Mouse (Mus musculus): Measurements from ENCODE around the gene Mesp2. TPM values are rescaled to one million over a fixed set of nuclear protein-coding genes. Genes with fewer than 3 reads are reported as not detected.

Mesp2 gene
- polyA plus RNA-seq, 1 experiment from 2014 or later = 0.07 TPM

GRCm38 (mm10) chr7:79800336-79800735 lies 10.2 kb upstream of the Mesp2 start:
- H3K4me1 ChIP-seq (ENCODE audit: control insufficient read depth, low read depth, low read length) = no peaks in the 10 kb centered on the region
- no peaks in the 10 kb centered on the region for H3K36me3 ChIP-seq (ENCODE audit: control insufficient read depth, insufficient read depth)
- ATAC-seq (ENCODE audit: low read depth) = no peak
- no peaks in the 10 kb centered on the region for H3K9me3 ChIP-seq (replicated peaks; ENCODE audit: control insufficient read depth, low read length)
- no peak overlapping the region for H3K4me3 ChIP-seq (ENCODE audit: low read depth, low read length)
- no peak overlapping the region for H3K27ac ChIP-seq (ENCODE audit: low read length)
- no peak overlapping the region for H3K4me2 ChIP-seq (ENCODE audit: low read depth, low read length)
- 61% methylated on average over 4 of the region's 4 CpGs for WGBS (ENCODE audit: insufficient replicate concordance)
- no peak overlapping the region for H3K9ac ChIP-seq (ENCODE audit: low read depth, low read length)
- H3K27me3 ChIP-seq (ENCODE audit: control insufficient read depth, insufficient read depth, low read depth, low read length) = no peaks in the 10 kb centered on the region

- Histone ChIP-seq H3K9ac (ENCODE audit: low read depth, low read length) (no peak overlapping the region), H3K4me3 (ENCODE audit: low read depth, low read length) (no peak overlapping the region), H3K4me1 (ENCODE audit: control insufficient read depth, low read depth, low read length) (no peaks in the 10 kb centered on the region), H3K4me2 (ENCODE audit: low read depth, low read length) (no peak overlapping the region), H3K36me3 (ENCODE audit: control insufficient read depth, insufficient read depth) (no peaks in the 10 kb centered on the region), H3K27ac (ENCODE audit: low read length) (no peak overlapping the region), H3K9me3 (replicated peaks; ENCODE audit: control insufficient read depth, low read length) (no peaks in the 10 kb centered on the region), H3K27me3 (ENCODE audit: control insufficient read depth, insufficient read depth, low read depth, low read length) (no peaks in the 10 kb centered on the region)
- ATAC-seq (ENCODE audit: low read depth) = no peak
- WGBS (ENCODE audit: insufficient replicate concordance) = 69% methylated on average over 11 of the region's 11 CpGs
Measured at GRCm38 (mm10) chr7:79801391-79801790, 9.1 kb upstream of the Mesp2 start.

GRCm38 (mm10) chr7:79802037-79802436 lies 8.5 kb upstream of the Mesp2 start:
- Histone ChIP-seq H3K4me2 (ENCODE audit: low read depth, low read length) (no peak overlapping the region), H3K9ac (ENCODE audit: low read depth, low read length) (no peak overlapping the region), H3K27ac (ENCODE audit: low read length) (no peak overlapping the region), H3K36me3 (ENCODE audit: control insufficient read depth, insufficient read depth) (no peaks in the 10 kb centered on the region), H3K4me1 (ENCODE audit: control insufficient read depth, low read depth, low read length) (no peaks in the 10 kb centered on the region), H3K4me3 (ENCODE audit: low read depth, low read length) (no peak overlapping the region), H3K27me3 (ENCODE audit: control insufficient read depth, insufficient read depth, low read depth, low read length) (no peaks in the 10 kb centered on the region), H3K9me3 (replicated peaks; ENCODE audit: control insufficient read depth, low read length) (no peaks in the 10 kb centered on the region)
- 57% methylated on average over 5 of the region's 5 CpGs for WGBS (ENCODE audit: insufficient replicate concordance)
- no peak for ATAC-seq (ENCODE audit: low read depth)

GRCm38 (mm10) chr7:79803887-79804286 lies 6.6 kb upstream of the Mesp2 start:
- no peak overlapping the region for H3K4me2 ChIP-seq (ENCODE audit: low read depth, low read length)
- H3K27me3 ChIP-seq (ENCODE audit: control insufficient read depth, insufficient read depth, low read depth, low read length) = no peaks in the 10 kb centered on the region
- no peaks in the 10 kb centered on the region for H3K36me3 ChIP-seq (ENCODE audit: control insufficient read depth, insufficient read depth)
- H3K9ac ChIP-seq (ENCODE audit: low read depth, low read length) = no peak overlapping the region
- H3K9me3 ChIP-seq (replicated peaks; ENCODE audit: control insufficient read depth, low read length) = no peaks in the 10 kb centered on the region
- H3K4me1 ChIP-seq (ENCODE audit: control insufficient read depth, low read depth, low read length) = no peaks in the 10 kb centered on the region
- no peak overlapping the region for H3K4me3 ChIP-seq (ENCODE audit: low read depth, low read length)
- no peak for ATAC-seq (ENCODE audit: low read depth)
- H3K27ac ChIP-seq (ENCODE audit: low read length) = no peak overlapping the region
- WGBS (ENCODE audit: insufficient replicate concordance) = 41% methylated on average over 2 of the region's 2 CpGs

- Histone ChIP-seq H3K9me3 (replicated peaks; ENCODE audit: control insufficient read depth, low read length) (no peaks in the 10 kb centered on the region), H3K27me3 (ENCODE audit: control insufficient read depth, insufficient read depth, low read depth, low read length) (peaks cover 16% of the 10 kb centered on the region), H3K4me2 (ENCODE audit: low read depth, low read length) (no peak overlapping the region), H3K9ac (ENCODE audit: low read depth, low read length) (no peak overlapping the region), H3K4me1 (ENCODE audit: control insufficient read depth, low read depth, low read length) (no peaks in the 10 kb centered on the region; the same call in 1 of the 2 replicates), H3K4me3 (ENCODE audit: low read depth, low read length) (no peak overlapping the region), H3K36me3 (ENCODE audit: control insufficient read depth, insufficient read depth) (no peaks in the 10 kb centered on the region), H3K27ac (ENCODE audit: low read length) (no peak overlapping the region)
- no peak for ATAC-seq (ENCODE audit: low read depth)
- WGBS (ENCODE audit: insufficient replicate concordance) = 67% methylated on average over 7 of the region's 7 CpGs
Measured at GRCm38 (mm10) chr7:79808561-79808960, 2.0 kb upstream of the Mesp2 start.

- WGBS (ENCODE audit: insufficient replicate concordance) = 50% methylated on average over 1 of the region's 1 CpGs
Measured at GRCm38 (mm10) chr7:79813409-79813808, 2.9 kb downstream of the Mesp2 start.

GRCm38 (mm10) chr7:79818321-79818720 lies 7.8 kb downstream of the Mesp2 start:
- H3K4me3 ChIP-seq (ENCODE audit: low read depth, low read length) = no peak overlapping the region
- no peaks in the 10 kb centered on the region for H3K27me3 ChIP-seq (ENCODE audit: control insufficient read depth, insufficient read depth, low read depth, low read length)
- no peak for ATAC-seq (ENCODE audit: low read depth)
- 8% methylated on average over 6 of the region's 6 CpGs for WGBS (ENCODE audit: insufficient replicate concordance)
- no peak overlapping the region for H3K9ac ChIP-seq (ENCODE audit: low read depth, low read length)
- H3K9me3 ChIP-seq (replicated peaks; ENCODE audit: control insufficient read depth, low read length) = no peaks in the 10 kb centered on the region
- no peak overlapping the region for H3K4me2 ChIP-seq (ENCODE audit: low read depth, low read length)
- no peaks in the 10 kb centered on the region; the same call in 1 of the 2 replicates for H3K4me1 ChIP-seq (ENCODE audit: control insufficient read depth, low read depth, low read length)
- no peaks in the 10 kb centered on the region for H3K36me3 ChIP-seq (ENCODE audit: control insufficient read depth, insufficient read depth)
- no peak overlapping the region for H3K27ac ChIP-seq (ENCODE audit: low read length)

More at GRCm38 (mm10) chr7:79813409-79813808, 2.9 kb downstream of the Mesp2 start:
- H3K27ac ChIP-seq (ENCODE audit: low read length) = no peak overlapping the region
- no peak overlapping the region for H3K4me3 ChIP-seq (ENCODE audit: low read depth, low read length)
- peaks cover 16% of the 10 kb centered on the region for H3K27me3 ChIP-seq (ENCODE audit: control insufficient read depth, insufficient read depth, low read depth, low read length)
- ATAC-seq (ENCODE audit: low read depth) = no peak
- no peaks in the 10 kb centered on the region; the same call in 1 of the 2 replicates for H3K4me1 ChIP-seq (ENCODE audit: control insufficient read depth, low read depth, low read length)
- no peaks in the 10 kb centered on the region for H3K36me3 ChIP-seq (ENCODE audit: control insufficient read depth, insufficient read depth)
- H3K4me2 ChIP-seq (ENCODE audit: low read depth, low read length) = no peak overlapping the region
- H3K9me3 ChIP-seq (replicated peaks; ENCODE audit: control insufficient read depth, low read length) = no peaks in the 10 kb centered on the region
- no peak overlapping the region for H3K9ac ChIP-seq (ENCODE audit: low read depth, low read length)

- Histone ChIP-seq H3K36me3 (ENCODE audit: control insufficient read depth, insufficient read depth) (peaks cover under 1% of the 10 kb centered on the region; the same call in 1 of the 2 replicates), H3K27me3 (ENCODE audit: control insufficient read depth, insufficient read depth, low read depth, low read length) (no peaks in the 10 kb centered on the region), H3K9ac (ENCODE audit: low read depth, low read length) (no peak overlapping the region), H3K4me2 (ENCODE audit: low read depth, low read length) (no peak overlapping the region), H3K27ac (ENCODE audit: low read length) (no peak overlapping the region), H3K4me1 (ENCODE audit: control insufficient read depth, low read depth, low read length) (no peaks in the 10 kb centered on the region; the same call in 1 of the 2 replicates), H3K4me3 (ENCODE audit: low read depth, low read length) (no peak overlapping the region), H3K9me3 (replicated peaks; ENCODE audit: control insufficient read depth, low read length) (no peaks in the 10 kb centered on the region)
- ATAC-seq (ENCODE audit: low read depth) = no peak
- WGBS (ENCODE audit: insufficient replicate concordance) = 17% methylated on average over 4 of the region's 4 CpGs
Measured at GRCm38 (mm10) chr7:79819515-79819914, 9.0 kb downstream of the Mesp2 start.

GRCm38 (mm10) chr7:79819996-79820395 lies 9.5 kb downstream of the Mesp2 start:
- H3K27me3 ChIP-seq (ENCODE audit: control insufficient read depth, insufficient read depth, low read depth, low read length) = no peaks in the 10 kb centered on the region
- no peak for ATAC-seq (ENCODE audit: low read depth)
- 54% methylated on average over 11 of the region's 11 CpGs for WGBS (ENCODE audit: insufficient replicate concordance)
- no peaks in the 10 kb centered on the region for H3K9me3 ChIP-seq (replicated peaks; ENCODE audit: control insufficient read depth, low read length)
- no peak overlapping the region for H3K4me3 ChIP-seq (ENCODE audit: low read depth, low read length)
- H3K9ac ChIP-seq (ENCODE audit: low read depth, low read length) = no peak overlapping the region
- no peak overlapping the region for H3K4me2 ChIP-seq (ENCODE audit: low read depth, low read length)
- H3K4me1 ChIP-seq (ENCODE audit: control insufficient read depth, low read depth, low read length) = no peaks in the 10 kb centered on the region; the same call in 1 of the 2 replicates
- H3K36me3 ChIP-seq (ENCODE audit: control insufficient read depth, insufficient read depth) = peaks cover 2% of the 10 kb centered on the region; the same call in 1 of the 2 replicates
- no peak overlapping the region for H3K27ac ChIP-seq (ENCODE audit: low read length)

Measured in liver, embryonic 16.5 days (tissue).